Mouse (Mus musculus) embryo, embryonic 11 days (tissue): Measurements from ENCODE around the gene Serinc3.
"Not testable (repeated sequence)": the region's sequence is repeated elsewhere in the genome, so short reads cannot be mapped to it uniquely, and the experiment has no call there.

Source experiments
- DNase-seq: peaks from one replicate; pipeline ENCODE4 v3.0.0-alpha.2; 2015

The Serinc3 gene

DNA sequence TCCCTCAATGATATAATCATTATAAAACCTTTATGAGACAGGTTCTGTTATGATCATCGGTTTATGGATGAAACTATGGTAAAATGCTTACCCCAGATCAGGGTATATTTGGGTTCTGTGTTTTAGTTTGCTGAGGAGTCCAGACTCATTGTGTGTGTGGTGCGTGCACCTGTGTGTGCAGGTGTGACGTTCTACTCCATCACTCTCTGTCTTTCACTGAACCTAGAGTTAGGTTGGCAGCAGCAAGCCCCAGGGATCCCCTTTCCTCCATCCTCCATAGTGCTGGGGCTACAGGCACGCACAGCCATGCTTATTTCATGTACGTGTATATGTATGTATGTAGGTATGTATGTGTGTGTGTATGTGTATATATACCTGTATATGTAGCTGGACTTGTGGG lies 17.1 kb upstream of the Serinc3 start:
- DNase-seq = no peak

DNA sequence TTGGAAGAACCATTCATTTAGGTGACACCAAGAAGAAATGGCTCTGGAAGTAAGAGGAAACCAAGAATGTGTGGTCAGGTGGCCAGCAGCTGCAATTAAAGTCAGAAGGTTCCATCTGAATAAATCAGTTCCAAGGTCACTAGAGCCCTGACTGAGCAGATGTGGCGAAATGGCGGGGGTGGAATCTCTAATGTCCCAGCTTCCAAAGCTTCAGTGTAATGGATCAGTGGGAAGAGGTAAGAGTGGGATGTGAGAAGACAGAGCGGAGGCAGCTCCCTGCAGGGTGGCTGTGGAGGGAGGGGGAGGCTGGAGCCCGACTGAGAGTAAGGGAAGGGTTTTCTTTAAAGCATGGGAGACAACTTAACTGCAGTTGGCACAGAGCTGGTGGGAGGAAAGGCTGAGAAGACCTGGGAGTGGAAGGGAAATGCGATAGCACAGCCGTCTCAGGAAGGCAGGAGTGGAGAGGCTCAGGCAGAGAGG lies 16.5 kb upstream of the Serinc3 start:
- no peak for DNase-seq

DNA sequence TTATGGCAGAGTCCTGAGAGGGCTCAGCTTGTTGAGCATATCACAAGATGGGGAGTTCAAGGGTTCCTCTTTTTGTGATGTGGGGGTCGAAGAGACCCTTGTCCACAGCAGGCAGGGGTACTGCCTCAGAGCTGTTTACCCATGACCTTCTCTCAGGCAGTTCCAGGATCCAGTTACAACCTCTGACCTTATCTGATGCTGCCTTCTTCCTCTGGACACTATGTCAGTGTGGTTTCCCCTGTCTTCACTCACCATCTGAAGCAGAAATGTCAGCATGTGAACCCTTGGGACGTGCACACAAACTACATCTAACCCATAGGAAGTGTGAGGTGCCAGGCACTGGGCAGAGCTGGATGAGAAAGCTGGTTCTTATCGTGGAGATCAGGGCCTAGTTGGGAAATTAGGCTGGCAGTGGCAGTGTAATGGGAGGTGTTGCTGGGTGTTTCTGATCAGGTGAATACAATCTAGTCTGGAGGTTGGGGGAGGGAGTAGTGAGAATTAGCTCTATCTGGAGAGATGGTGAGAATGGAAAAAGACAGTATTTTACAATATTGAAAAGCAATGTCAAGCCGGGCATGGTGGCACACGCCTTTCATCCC lies 15.3 kb upstream of the Serinc3 start:
- DNase-seq = no peak

DNA sequence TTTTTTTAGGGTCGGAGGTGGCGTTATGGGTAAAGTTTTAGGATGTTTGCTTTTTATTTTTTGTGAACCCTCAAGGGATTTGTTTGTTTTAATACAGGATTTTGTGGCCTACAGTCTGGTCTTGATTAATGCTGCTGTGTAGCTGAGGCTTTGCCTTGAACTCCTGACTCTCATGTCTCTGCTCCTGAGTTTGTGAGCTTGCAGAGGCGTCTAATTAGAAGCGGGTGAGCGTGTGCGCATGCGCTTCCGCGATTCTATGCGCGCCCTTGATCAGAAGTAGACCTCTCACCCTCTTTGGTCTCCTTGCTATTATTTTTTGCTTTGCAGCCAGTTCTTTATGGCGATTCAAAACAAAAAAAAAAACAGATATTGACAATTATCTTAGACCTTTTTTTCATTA lies 14.5 kb upstream of the Serinc3 start:
- DNase-seq = no peak

GRCm38 (mm10) chr2:163658941-163659340 lies 14.0 kb upstream of the Serinc3 start:
- DNase-seq = peak; percentile 33

GRCm38 (mm10) chr2:163657975-163658886 lies 13.3 kb upstream of the Serinc3 start, which contains the start of gene Pkig:
Pkig (plus strand) TSS chr2:163658386.
- peak; percentile 95 for DNase-seq

GRCm38 (mm10) chr2:163657486-163657885 lies 12.6 kb upstream of the Serinc3 start:
- DNase-seq = no peak

DNA sequence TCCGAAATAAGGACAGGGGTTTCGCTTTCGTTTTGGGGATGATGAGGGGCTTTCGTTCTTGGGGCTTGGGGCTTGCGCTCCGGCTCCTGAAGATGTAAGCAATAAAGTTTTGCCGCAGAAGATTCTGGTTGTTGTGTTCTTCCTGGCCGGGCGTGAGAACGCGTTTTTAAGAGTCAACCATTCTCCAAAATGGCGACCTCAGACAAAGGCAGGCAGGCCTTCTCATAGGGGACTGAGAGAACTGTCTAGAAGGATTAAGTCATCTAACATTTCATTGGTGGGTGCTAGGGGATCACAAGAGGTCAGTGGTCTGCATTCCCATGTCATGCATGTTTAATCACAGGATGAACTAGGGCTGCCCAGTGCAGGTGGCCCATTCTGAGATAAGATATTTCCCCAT lies 10.8 kb upstream of the Serinc3 start:
- DNase-seq = not testable (repeated sequence)

GRCm38 (mm10) chr2:163646461-163647080 lies 1.6 kb upstream of the Serinc3 start:
- no peak for DNase-seq

- DNase-seq = no peak
These were observed 949 bp upstream of the Serinc3 start for GRCm38 (mm10) chr2:163645700-163646460.

GRCm38 (mm10) chr2:163644047-163644446 lies 884 bp downstream of the Serinc3 start:
- DNase-seq = no peak

GRCm38 (mm10) chr2:163643576-163643971 lies 1.4 kb downstream of the Serinc3 start:
- no peak for DNase-seq

GRCm38 (mm10) chr2:163642685-163643575 lies 2.0 kb downstream of the Serinc3 start:
- no peak for DNase-seq

- DNase-seq = no peak
These were observed 3.2 kb downstream of the Serinc3 start for GRCm38 (mm10) chr2:163641681-163642080.

DNA sequence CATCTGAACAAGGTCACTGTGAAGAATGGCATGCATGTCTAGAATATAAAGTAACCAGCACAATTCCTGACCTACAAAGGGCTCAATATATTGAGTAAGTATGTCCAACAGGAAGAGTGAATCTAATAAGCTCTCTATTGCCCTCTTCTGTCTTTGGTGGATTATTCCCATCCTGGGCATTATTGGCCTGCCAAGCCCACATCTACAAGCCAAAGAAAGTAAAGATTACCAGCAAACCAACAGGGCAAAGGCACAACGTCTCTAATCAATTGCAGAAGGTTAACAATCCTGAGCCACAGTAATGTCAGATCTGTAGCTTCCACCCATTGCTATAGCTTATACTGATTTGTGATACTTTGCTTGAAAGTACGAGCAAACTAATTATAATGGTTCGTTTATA lies 4.4 kb downstream of the Serinc3 start:
- DNase-seq = no peak

DNA sequence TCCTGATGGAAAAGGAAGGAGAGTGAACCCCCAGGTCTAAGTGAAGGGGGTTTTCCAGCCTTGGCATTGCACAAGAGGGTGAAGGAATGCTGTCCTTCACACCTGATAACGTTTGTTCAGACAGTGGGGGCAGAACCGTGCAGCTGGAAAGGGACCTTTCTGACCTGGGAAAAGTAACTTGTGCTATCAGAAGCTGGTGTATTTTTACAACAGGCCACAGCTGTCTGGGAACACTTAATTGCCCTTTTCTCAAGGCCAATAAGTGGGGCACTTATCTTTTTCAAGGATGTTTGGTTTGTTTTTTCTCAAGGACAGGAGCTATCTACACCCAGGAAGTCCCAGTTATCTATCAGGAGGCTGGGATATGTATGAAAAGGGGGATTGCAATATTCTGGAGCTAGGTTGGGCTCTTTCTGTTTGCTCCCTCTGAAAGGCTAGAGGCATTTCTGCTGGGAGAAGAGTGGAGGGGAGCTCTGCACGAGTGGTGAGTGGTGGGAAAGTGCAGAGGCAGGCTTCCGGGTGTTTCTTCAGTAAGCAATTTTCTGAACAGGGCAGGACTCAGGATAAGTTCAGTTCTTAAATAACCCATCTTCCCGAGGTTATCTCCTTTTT lies 7.2 kb downstream of the Serinc3 start:
- no peak for DNase-seq

DNA sequence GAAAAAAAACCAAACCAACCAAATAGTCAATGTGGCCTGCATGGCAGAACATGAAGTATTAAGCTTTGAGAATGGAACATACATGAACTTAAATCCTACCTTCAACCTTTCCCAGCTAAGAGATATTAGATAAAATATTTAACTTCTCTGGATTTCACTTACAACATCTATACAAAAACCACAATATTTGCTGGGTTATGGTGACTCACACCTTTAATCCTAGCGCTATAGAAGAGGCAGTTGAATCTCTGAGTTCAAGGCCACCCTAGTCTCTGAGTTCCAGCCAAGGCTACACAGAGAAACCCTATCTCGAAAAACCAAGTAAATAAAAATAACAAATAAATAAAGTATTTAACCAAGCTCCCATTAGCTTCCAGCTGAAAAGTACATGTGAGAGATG lies 8.9 kb downstream of the Serinc3 start:
- no peak for DNase-seq

DNA sequence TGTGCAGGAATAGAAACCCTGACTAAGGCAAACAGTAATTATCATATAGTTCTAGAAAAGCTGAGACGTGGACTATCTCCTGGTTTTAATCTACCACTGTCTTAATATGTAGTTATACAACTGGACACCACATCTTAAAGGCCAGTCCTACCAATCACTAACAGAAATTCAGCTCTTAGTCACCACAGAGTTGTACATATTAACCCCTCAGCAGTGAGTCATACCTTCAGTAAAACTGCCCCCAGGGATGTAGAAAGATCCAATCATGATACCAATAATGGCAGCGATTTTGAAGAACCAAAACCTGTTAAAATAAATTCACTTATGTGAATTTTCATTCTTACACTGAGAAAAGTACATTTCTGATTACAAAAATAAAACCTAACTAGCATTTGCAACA lies 10.7 kb downstream of the Serinc3 start:
- DNase-seq = no peak

- DNase-seq = no peak
These were observed 13.2 kb downstream of the Serinc3 start for GRCm38 (mm10) chr2:163631715-163632114.

DNA sequence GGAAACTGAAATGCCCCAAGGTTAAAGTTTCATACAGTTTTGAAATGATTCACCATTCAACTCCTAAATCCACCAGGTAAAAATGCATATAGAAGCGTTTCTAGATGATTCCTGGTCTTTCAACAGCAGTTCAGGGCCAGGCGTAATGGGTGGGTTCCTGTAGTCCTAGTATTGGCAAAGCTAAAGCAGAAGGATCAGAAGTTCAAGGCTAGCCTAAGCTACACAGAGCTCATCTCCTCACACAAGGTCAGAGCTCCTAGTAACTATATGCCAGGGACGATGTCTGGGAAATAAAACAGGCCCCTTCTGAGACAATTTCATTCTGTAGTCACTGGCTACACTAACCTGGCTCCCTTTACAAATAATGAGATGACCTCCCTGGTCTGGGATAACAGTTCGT lies 13.7 kb downstream of the Serinc3 start:
- DNase-seq = no peak

DNA sequence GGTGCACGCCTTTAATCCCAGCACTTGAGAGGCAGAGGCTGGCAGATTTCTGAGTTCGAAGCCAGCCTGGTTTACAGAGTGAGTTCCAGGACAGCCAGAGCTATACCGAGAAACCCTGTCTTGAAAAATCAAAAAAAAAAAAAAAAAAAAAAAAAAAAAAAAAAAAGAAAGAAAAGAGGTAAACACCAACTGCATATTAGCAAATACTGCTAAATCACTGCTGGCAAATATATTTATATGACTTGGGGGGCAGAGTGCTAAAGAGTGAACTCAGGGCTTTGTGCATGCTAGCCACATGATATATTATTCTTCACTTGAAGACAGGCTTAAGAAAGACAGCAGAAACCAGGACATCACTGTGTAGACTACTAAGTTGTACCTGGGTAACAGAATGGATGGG lies 23.5 kb downstream of the Serinc3 start:
- DNase-seq = not testable (repeated sequence)
